Mouse (Mus musculus) ES-E14 (cell line): ENCODE measurements around the gene Palld.

ENCODE experiments used
- CHD2 ChIP-seq: IDR thresholded peaks from 2 replicates; pipeline ENCODE4 v1.6.1; 2014; ENCODE audit warnings: mild to moderate bottlenecking, low read depth, low read length, inconsistent platforms
- HCFC1 ChIP-seq: IDR thresholded peaks from 2 replicates; pipeline ENCODE4 v1.6.1; 2012; ENCODE audit warnings: low read length, inconsistent platforms, borderline replicate concordance; ENCODE audit not compliant: insufficient read depth
- MAFK ChIP-seq: IDR thresholded peaks from 2 replicates; pipeline ENCODE4 v1.6.1; 2014; ENCODE audit warnings: mild to moderate bottlenecking, low read depth, low read length, inconsistent platforms; ENCODE audit not compliant: insufficient read depth
- ZC3H11A ChIP-seq: IDR thresholded peaks from 2 replicates; pipeline ENCODE4 v1.6.1; 2012; ENCODE audit warnings: low read depth, mild to moderate bottlenecking, inconsistent platforms, low read length, borderline replicate concordance
- ZNF384 ChIP-seq: IDR thresholded peaks from 2 replicates; pipeline ENCODE4 v1.6.1; 2012; ENCODE audit warnings: low read depth, low read length, inconsistent platforms

DNA sequence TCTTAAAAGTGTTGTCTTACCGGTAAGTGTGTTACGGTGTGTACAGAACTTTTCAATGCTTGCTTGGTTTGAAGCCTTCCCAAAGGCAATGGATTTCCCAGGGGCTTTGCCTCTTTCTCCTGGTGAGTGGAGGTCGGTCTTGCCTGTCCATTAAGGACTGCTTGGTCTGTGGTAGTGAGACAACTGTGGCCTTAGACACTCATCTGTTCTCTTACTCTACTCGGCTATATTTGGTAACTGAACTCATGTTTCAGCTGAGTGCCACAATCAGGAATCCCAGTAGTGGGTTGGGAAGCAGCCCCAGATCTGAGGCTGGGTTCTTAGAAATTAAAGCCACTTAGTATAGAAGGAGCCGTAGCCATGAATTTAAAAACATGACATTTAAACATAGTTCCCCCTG, at the start of gene Palld:
- no peak for TF ChIP-seq CHD2
- TF ChIP-seq ZNF384: no peak
- no peak for TF ChIP-seq HCFC1
- TF ChIP-seq MAFK: no peak
- TF ChIP-seq ZC3H11A: no peak
